Mouse (Mus musculus): Measurements from ENCODE around the gene Gm10647. TPM values are rescaled to one million over a fixed set of nuclear protein-coding genes. Genes with fewer than 3 reads are reported as not detected.

The Gm10647 gene
- total RNA-seq, 2 experiments from 2014 or later, result 0.38 to 0.73 TPM

DNA sequence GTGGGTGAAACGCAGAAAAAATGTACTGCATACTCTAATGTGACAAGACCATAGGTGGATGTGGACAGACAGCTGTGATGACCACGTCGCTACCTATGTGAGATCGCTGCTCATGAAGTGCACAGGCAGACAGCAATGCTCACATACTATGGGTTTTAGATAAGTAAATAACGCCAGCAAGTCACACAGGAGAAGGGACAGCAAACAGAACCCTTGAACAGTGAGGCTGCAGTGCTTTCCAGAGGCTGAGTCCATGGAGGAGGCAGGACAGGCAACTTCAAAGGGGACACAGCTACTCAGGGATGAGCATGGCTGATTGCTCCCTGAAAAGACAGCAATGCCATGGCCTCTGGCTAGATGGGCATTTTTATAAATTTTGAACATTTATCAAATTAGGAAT lies 50.0 kb downstream of the Gm10647 start:
- DNase-seq (ENCODE audit: low spot score in 2 of 2), result no peak

Other genes starting within 250 kb of the Gm10647 start
- gene Usp3, start 203.9 kb upstream of the Gm10647 start, total RNA-seq (2021), result 10 to 100 TPM; 46.9 to 47.4 TPM
- gene Car12, start 83.4 kb upstream of the Gm10647 start, total RNA-seq (2021), result 10 to 100 TPM; 26.1 to 30.4 TPM
- 10 to 100 TPM; 26.7 to 27.4 TPM for gene Aph1b, start 1.5 kb upstream of the Gm10647 start, total RNA-seq (2021)
- gene Aph1c, start 37.7 kb downstream of the Gm10647 start, total RNA-seq (2021), result 1 to 10 TPM; 4.4 to 5.4 TPM
- gene Rab8b, start 122.6 kb downstream of the Gm10647 start, total RNA-seq (2021), result 10 to 100 TPM; 27.1 to 31.3 TPM
- 10 to 100 TPM; 45.4 to 52.1 TPM for gene Rps27l, start 149.0 kb downstream of the Gm10647 start, total RNA-seq (2021)
- 10 to 100 TPM; 15.8 to 16.3 TPM for gene Lactb, start 178.4 kb downstream of the Gm10647 start, total RNA-seq (2021)

Measured in layer of hippocampus, postnatal 10 days (tissue).